Mouse (Mus musculus) T-helper 2 cell (primary cell): Measurements from ENCODE around the gene Lrmda.

Source experiments
- in situ Hi-C: fragments of 300-600 bp; cut with MboI, MseI; formaldehyde crosslinking; loops from one replicate; pipeline ENCODE4 v1.15.1; 2025; ENCODE audit warnings: high pct_unique_total_duplicates

Gene Lrmda

GRCm38 (mm10) chr14:22710071-22710661 lies 690.7 kb downstream of the Lrmda start:
- in situ Hi-C loops: no loop called here

GRCm38 (mm10) chr14:22712388-22712787 lies 692.9 kb downstream of the Lrmda start:
- in situ Hi-C loops: no loop called here

GRCm38 (mm10) chr14:22715581-22716378 lies 696.3 kb downstream of the Lrmda start:
- in situ Hi-C loops: no loop called here

- in situ Hi-C loops: no loop called here
These were observed 700.5 kb downstream of the Lrmda start for GRCm38 (mm10) chr14:22719968-22720367.

- in situ Hi-C loops: no loop called here
These were observed 702.3 kb downstream of the Lrmda start for GRCm38 (mm10) chr14:22721845-22722244.

- in situ Hi-C loops: no loop called here
These were observed 708.0 kb downstream of the Lrmda start for GRCm38 (mm10) chr14:22727548-22727947.

GRCm38 (mm10) chr14:22728611-22729223 lies 709.2 kb downstream of the Lrmda start:
- in situ Hi-C loops: no loop called here

GRCm38 (mm10) chr14:22738603-22739002 lies 719.1 kb downstream of the Lrmda start:
- in situ Hi-C loops: no loop called here

GRCm38 (mm10) chr14:22742527-22742926 lies 723.0 kb downstream of the Lrmda start:
- in situ Hi-C loops: no loop called here

- in situ Hi-C loops: no loop called here
These were observed 723.8 kb downstream of the Lrmda start for GRCm38 (mm10) chr14:22743264-22743663.

- in situ Hi-C loops: no loop called here
These were observed 725.2 kb downstream of the Lrmda start for GRCm38 (mm10) chr14:22744701-22745100.

GRCm38 (mm10) chr14:22745263-22745881 lies 725.9 kb downstream of the Lrmda start:
- in situ Hi-C loops: no loop called here

GRCm38 (mm10) chr14:22745882-22746480 lies 726.5 kb downstream of the Lrmda start:
- in situ Hi-C loops: no loop called here

GRCm38 (mm10) chr14:22747816-22748215 lies 728.3 kb downstream of the Lrmda start:
- in situ Hi-C loops: no loop called here

- in situ Hi-C loops: no loop called here
These were observed 730.9 kb downstream of the Lrmda start for GRCm38 (mm10) chr14:22750409-22750808.

- in situ Hi-C loops: no loop called here
These were observed 731.8 kb downstream of the Lrmda start for GRCm38 (mm10) chr14:22751290-22751689.

- in situ Hi-C loops: no loop called here
These were observed 735.1 kb downstream of the Lrmda start for GRCm38 (mm10) chr14:22754633-22755032.

- in situ Hi-C loops: no loop called here
These were observed 738.0 kb downstream of the Lrmda start for GRCm38 (mm10) chr14:22757493-22757892.

- in situ Hi-C loops: no loop called here
These were observed 739.7 kb downstream of the Lrmda start for GRCm38 (mm10) chr14:22759216-22759615.

- in situ Hi-C loops: no loop called here
These were observed 740.2 kb downstream of the Lrmda start for GRCm38 (mm10) chr14:22759673-22760072.

GRCm38 (mm10) chr14:22760241-22761039 lies 740.9 kb downstream of the Lrmda start:
- in situ Hi-C loops: no loop called here
